Mouse (Mus musculus): ENCODE measurements around the gene Zfp672. TPM values are rescaled to one million over a fixed set of nuclear protein-coding genes. Genes with fewer than 3 reads are reported as not detected.
A peak's percentile ranks its signal among the peaks of the same experiment; 100 is the strongest.
"Not testable (repeated sequence)": the region's sequence is repeated elsewhere in the genome, so short reads cannot be mapped to it uniquely, and the experiment has no call there.

The Zfp672 gene
- polyA plus RNA-seq, 1 experiment from 2014 or later, result 28.9 TPM

DNA sequence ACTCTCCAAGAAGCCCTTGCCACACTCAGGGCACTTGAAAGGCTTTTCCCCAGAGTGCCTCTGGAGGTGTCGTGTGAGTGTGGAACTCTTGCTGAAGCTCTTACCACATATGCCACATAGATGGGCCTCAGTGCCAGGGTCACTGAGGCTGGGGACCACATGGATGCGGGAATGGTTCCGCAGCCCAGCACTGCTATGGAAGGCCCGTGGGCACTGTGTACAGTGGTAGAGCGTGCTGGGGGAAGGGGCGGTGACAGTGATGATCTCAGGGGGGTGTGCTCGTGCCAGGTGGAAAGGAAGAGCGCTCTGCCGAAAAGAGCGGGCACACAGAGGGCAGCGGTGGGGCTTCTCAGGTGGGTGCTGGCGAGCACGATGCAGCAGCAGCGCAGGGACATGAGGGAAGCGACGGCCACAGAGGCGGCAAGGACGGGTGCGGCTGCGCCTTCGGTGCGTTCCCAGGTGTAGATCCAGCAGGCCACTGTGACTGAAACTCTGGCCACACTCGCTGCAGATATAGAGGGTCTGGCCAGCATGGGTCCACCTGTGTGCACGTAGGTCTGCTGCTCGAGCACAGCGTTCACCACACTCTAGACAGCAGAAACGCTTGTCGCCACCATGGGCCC lies 13.3 kb downstream of the Zfp672 start:
- WGBS, result 70% methylated on average over 28 of the region's 28 CpGs
- no peak overlapping the region for H3K4me2 ChIP-seq (replicated peaks; ENCODE audit: low read depth, low read length)
- no peaks in the 10 kb centered on the region for H3K27me3 ChIP-seq (ENCODE audit: control insufficient read depth, insufficient read depth, low read length)
- no peak overlapping the region for H3K27ac ChIP-seq (ENCODE audit: low read depth, low read length)
- H3K9ac ChIP-seq (ENCODE audit: low read depth, low read length), result no peak overlapping the region
- no peak for DNase-seq (ENCODE audit: low spot score)
- no peaks in the 10 kb centered on the region for H3K4me1 ChIP-seq (replicated peaks; ENCODE audit: control insufficient read depth, insufficient read depth, low read length)
- no peak overlapping the region for H3K4me3 ChIP-seq (ENCODE audit: low read depth, low read length)
- no peak for ATAC-seq (ENCODE audit: low FRiP score)
- no peaks in the 10 kb centered on the region for H3K9me3 ChIP-seq (ENCODE audit: control insufficient read depth, low read length)
- H3K36me3 ChIP-seq (ENCODE audit: control insufficient read depth, insufficient read depth, low read length), result peaks cover 2% of the 10 kb centered on the region

DNA sequence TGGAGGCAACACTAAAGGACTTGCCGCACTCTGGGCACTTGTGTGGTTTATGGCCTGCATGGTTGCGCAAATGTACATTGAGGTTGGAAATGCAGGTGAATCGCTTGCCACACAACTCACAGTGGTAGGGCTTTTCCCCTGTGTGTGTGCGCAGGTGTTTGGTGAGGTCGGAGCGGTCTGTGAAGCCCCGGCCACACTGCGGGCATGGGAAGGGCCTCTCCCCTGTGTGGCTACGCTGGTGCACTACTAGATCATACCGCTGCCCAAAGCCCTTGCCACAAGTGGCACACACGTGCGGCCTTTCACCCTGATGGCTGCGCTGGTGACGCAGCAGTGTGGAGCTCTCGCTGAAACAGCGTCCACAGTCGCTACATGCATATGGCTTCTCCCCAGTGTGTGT lies 13.8 kb downstream of the Zfp672 start:
- Histone ChIP-seq H3K27me3 (ENCODE audit: control insufficient read depth, insufficient read depth, low read length) (no peaks in the 10 kb centered on the region), H3K4me1 (replicated peaks; ENCODE audit: control insufficient read depth, insufficient read depth, low read length) (no peaks in the 10 kb centered on the region), H3K9me3 (ENCODE audit: control insufficient read depth, low read length) (no peaks in the 10 kb centered on the region), H3K4me2 (replicated peaks; ENCODE audit: low read depth, low read length) (no peak overlapping the region), H3K9ac (ENCODE audit: low read depth, low read length) (no peak overlapping the region), H3K36me3 (ENCODE audit: control insufficient read depth, insufficient read depth, low read length) (peaks cover 2% of the 10 kb centered on the region), H3K27ac (ENCODE audit: low read depth, low read length) (no peak overlapping the region), H3K4me3 (ENCODE audit: low read depth, low read length) (no peak overlapping the region)
- WGBS, result 83% methylated on average over 17 of the region's 17 CpGs
- no peak for DNase-seq (ENCODE audit: low spot score)
- no peak for ATAC-seq (ENCODE audit: low FRiP score)

DNA sequence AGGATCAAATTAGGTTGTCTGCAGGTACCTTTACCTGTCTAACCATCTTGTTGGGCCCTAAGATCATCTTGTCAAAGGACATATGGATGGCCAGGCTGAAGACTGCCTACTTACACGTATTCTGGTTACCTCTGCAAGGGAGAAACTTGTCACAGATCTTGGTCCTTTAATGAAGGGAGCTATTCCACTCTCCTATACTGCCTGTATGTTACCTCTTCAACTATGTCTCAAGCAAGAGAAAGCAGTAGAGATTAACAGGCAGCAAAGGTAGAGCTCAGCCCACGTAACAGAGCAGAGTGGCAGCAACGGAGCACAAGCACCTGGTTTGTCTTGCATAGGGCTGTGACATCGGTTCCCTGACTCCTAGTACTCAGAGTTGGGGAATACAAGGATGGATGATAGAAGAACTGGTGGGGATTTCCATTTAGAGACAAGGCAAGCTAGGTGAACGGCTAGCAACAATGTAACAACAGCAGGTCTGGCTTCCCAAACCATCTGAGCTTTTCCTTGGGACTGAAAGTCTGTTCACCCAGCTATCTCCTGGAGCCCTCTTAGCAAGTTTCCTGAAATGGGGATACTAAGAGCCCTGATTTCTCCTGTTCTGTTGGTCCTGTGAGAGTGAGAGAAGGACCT lies 14.5 kb downstream of the Zfp672 start:
- H3K9ac ChIP-seq (ENCODE audit: low read depth, low read length), result no peak overlapping the region
- 86% methylated on average over 5 of the region's 5 CpGs for WGBS
- H3K4me2 ChIP-seq (replicated peaks; ENCODE audit: low read depth, low read length), result no peak overlapping the region
- no peak for DNase-seq (ENCODE audit: low spot score)
- no peaks in the 10 kb centered on the region for H3K4me1 ChIP-seq (replicated peaks; ENCODE audit: control insufficient read depth, insufficient read depth, low read length)
- H3K4me3 ChIP-seq (ENCODE audit: low read depth, low read length), result no peak overlapping the region
- no peaks in the 10 kb centered on the region for H3K9me3 ChIP-seq (ENCODE audit: control insufficient read depth, low read length)
- ATAC-seq (ENCODE audit: low FRiP score), result no peak
- no peaks in the 10 kb centered on the region for H3K27me3 ChIP-seq (ENCODE audit: control insufficient read depth, insufficient read depth, low read length)
- no peak overlapping the region for H3K27ac ChIP-seq (ENCODE audit: low read depth, low read length)
- H3K36me3 ChIP-seq (ENCODE audit: control insufficient read depth, insufficient read depth, low read length), result peaks cover 2% of the 10 kb centered on the region

DNA sequence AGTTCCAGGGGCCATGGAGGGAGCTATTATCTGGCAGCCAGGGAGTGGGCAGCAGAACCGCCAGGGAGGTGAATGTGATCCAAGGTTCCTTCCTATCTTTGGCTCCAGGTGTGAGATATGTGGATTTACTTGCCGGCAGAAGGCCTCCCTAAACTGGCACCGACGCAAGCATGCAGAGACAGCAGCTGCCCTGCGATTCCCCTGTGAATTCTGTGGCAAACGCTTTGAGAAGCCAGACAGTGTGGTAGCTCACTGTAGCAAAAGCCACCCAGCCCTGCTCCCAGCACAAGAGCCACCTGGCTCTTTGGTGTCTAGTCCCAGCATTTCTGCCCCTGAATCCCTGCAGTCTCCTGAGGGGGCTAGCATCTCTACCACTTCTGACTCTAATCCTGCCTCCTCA lies 16.1 kb downstream of the Zfp672 start:
- H3K4me2 ChIP-seq (replicated peaks; ENCODE audit: low read depth, low read length), result no peak overlapping the region
- H3K4me3 ChIP-seq (ENCODE audit: low read depth, low read length), result no peak overlapping the region
- no peaks in the 10 kb centered on the region for H3K4me1 ChIP-seq (replicated peaks; ENCODE audit: control insufficient read depth, insufficient read depth, low read length)
- H3K9ac ChIP-seq (ENCODE audit: low read depth, low read length), result no peak overlapping the region
- H3K27ac ChIP-seq (ENCODE audit: low read depth, low read length), result no peak overlapping the region
- H3K9me3 ChIP-seq (ENCODE audit: control insufficient read depth, low read length), result no peaks in the 10 kb centered on the region
- H3K27me3 ChIP-seq (ENCODE audit: control insufficient read depth, insufficient read depth, low read length), result no peaks in the 10 kb centered on the region
- ATAC-seq (ENCODE audit: low FRiP score) (no peak), DNase-seq (ENCODE audit: low spot score) (no peak)
- WGBS, result 90% methylated on average over 6 of the region's 6 CpGs
- peaks cover 2% of the 10 kb centered on the region for H3K36me3 ChIP-seq (ENCODE audit: control insufficient read depth, insufficient read depth, low read length)

DNA sequence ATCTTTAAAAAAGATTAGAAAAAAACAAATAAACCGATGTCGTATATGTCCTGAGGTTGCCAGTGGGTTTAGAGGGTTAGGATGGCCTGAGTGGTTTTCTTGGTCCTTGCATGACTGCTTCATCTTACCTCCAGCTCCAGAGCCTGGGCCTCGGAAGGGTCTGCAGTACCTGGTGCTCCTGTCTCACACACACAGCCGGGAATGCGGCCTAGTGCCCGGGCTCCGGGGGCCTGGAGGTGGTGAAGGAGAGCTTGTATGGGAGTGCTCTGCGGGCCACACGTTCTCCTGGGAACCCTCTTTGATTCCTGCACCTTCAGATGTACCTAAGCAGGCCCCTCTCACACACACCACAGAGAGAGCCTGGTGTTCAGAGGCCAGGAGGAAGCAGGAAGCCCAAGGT lies 21.5 kb downstream of the Zfp672 start:
- DNase-seq (ENCODE audit: low spot score) (no peak), ATAC-seq (ENCODE audit: low FRiP score) (no peak)
- Histone ChIP-seq H3K4me2 (replicated peaks; ENCODE audit: low read depth, low read length) (no peak overlapping the region), H3K9ac (ENCODE audit: low read depth, low read length) (no peak overlapping the region), H3K4me1 (replicated peaks; ENCODE audit: control insufficient read depth, insufficient read depth, low read length) (no peaks in the 10 kb centered on the region), H3K36me3 (ENCODE audit: control insufficient read depth, insufficient read depth, low read length) (no peaks in the 10 kb centered on the region; the same call in 1 of the 2 replicates), H3K4me3 (ENCODE audit: low read depth, low read length) (no peak overlapping the region), H3K27me3 (ENCODE audit: control insufficient read depth, insufficient read depth, low read length) (no peaks in the 10 kb centered on the region), H3K27ac (ENCODE audit: low read depth, low read length) (no peak overlapping the region), H3K9me3 (ENCODE audit: control insufficient read depth, low read length) (no peaks in the 10 kb centered on the region)
- WGBS, result 96% methylated on average over 9 of the region's 9 CpGs

DNA sequence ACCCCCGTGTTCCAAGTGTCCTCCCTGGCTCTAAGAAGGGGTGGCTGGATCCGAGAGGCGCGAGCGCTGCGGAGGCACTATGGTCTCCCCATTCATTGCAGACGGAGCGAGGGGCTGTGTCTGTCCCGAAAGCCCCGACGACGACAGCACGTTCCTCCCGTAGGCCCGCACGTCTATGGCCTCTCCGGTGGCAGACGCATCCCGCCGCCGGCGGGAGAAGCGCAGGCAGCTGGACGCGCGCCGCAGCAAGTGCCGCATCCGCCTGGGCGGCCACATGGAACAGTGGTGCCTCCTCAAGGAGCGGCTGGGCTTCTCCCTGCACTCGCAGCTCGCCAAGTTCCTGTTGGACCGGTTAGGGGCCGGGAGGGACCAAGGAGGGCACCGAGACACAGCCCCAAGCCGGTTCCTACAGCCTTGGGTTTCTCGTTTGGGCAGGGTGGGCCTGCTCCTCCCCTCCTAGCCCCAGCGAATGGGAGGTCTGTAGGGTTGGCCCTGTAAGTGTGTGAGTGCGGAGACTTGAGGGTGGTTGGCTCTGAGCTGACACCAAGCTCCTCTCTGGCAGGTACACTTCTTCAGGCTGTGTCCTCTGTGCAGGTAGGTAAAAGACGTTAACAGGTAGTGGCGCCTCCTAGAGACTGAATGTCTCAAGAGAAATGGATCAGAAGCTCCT lies 22.6 kb downstream of the Zfp672 start:
- H3K27ac ChIP-seq (ENCODE audit: low read depth, low read length), result peak overlapping the region; percentile 56
- ATAC-seq (ENCODE audit: low FRiP score) (peak; percentile 63), DNase-seq (ENCODE audit: low spot score) (peak; percentile 72)

DNA sequence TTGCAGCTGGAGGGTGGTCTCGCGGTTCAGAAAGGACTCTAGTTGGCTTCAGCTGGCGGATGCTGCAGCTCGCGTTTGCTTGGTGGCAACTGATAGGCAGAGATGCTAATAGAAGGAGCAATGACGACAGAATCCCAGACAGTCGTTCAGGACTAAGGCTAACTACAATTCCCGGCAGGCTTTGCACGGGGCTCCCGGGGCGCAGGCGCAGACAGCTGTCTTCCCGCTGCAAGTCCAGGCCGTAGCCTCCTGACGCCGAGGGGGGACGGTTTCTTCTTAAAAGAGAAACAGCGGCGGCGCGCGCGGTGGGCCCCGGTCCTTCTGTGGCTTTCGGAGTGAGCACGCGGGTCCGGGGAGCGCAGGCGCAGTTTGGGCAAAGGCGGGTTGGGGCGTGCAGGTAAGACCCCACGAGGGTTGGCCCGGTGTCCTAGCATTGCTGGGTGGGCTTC lies 23.3 kb downstream of the Zfp672 start, which contains the start of gene Zfp692:
Gene Zfp692 (plus strand): TSS at position 210 of the 449 bp plus-strand sequence.
- Histone ChIP-seq H3K27ac (ENCODE audit: low read depth, low read length) (peak within 1 kb of the TSS; percentile 56), H3K9me3 (ENCODE audit: control insufficient read depth, low read length) (no peaks in the 10 kb centered on the region), H3K36me3 (ENCODE audit: control insufficient read depth, insufficient read depth, low read length) (no peaks in the 10 kb centered on the region), H3K27me3 (ENCODE audit: control insufficient read depth, insufficient read depth, low read length) (no peaks in the 10 kb centered on the region), H3K4me2 (replicated peaks; ENCODE audit: low read depth, low read length) (peak within 1 kb of the TSS; percentile 69), H3K4me1 (replicated peaks; ENCODE audit: control insufficient read depth, insufficient read depth, low read length) (no peaks in the 10 kb centered on the region), H3K9ac (ENCODE audit: low read depth, low read length) (peak within 1 kb of the TSS; percentile 53), H3K4me3 (ENCODE audit: low read depth, low read length) (peak within 1 kb of the TSS; percentile 45)
- ATAC-seq (ENCODE audit: low FRiP score) (peak; percentile 79), DNase-seq (ENCODE audit: low spot score) (peak; percentile 97)
- under 1% methylated on average over 34 of the region's 34 CpGs for WGBS

More for the DNA sequence above, 22.6 kb downstream of the Zfp672 start:
- H3K4me1 ChIP-seq (replicated peaks; ENCODE audit: control insufficient read depth, insufficient read depth, low read length), result no peaks in the 10 kb centered on the region
- no peaks in the 10 kb centered on the region for H3K9me3 ChIP-seq (ENCODE audit: control insufficient read depth, low read length)
- no peaks in the 10 kb centered on the region for H3K27me3 ChIP-seq (ENCODE audit: control insufficient read depth, insufficient read depth, low read length)
- no peaks in the 10 kb centered on the region for H3K36me3 ChIP-seq (ENCODE audit: control insufficient read depth, insufficient read depth, low read length)
- H3K9ac ChIP-seq (ENCODE audit: low read depth, low read length), result peak overlapping the region; percentile 53
- peak overlapping the region; percentile 45 for H3K4me3 ChIP-seq (ENCODE audit: low read depth, low read length)
- 1% methylated on average over 42 of the region's 42 CpGs for WGBS
- peak overlapping the region; percentile 69 for H3K4me2 ChIP-seq (replicated peaks; ENCODE audit: low read depth, low read length)

DNA sequence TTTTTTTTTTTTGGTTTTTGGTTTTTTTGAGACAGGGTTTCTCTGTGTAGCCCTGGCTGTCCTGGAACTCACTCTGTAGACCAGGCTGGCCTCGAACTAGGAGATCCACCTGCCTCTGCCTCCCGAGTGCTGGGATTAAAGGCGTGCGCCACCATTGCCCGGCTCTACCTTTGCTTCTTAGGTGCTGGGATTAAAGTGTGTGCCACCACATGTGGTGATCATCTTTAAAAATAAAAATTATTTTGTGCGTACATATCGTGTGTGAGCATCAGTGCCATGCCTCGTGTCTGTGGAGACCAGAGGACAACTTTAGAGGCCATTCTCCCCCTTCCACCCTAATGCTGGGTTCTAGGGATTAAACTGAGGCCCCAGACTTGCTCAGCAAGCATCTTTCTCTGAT lies 24.8 kb downstream of the Zfp672 start:
- H3K27me3 ChIP-seq (ENCODE audit: control insufficient read depth, insufficient read depth, low read length); ATAC-seq (ENCODE audit: low FRiP score); H3K4me3 ChIP-seq (ENCODE audit: low read depth, low read length); H3K9me3 ChIP-seq (ENCODE audit: control insufficient read depth, low read length); H3K4me2 ChIP-seq (replicated peaks; ENCODE audit: low read depth, low read length); H3K4me1 ChIP-seq (replicated peaks; ENCODE audit: control insufficient read depth, insufficient read depth, low read length); H3K36me3 ChIP-seq (ENCODE audit: control insufficient read depth, insufficient read depth, low read length); H3K9ac ChIP-seq (ENCODE audit: low read depth, low read length); DNase-seq (ENCODE audit: low spot score); H3K27ac ChIP-seq (ENCODE audit: low read depth, low read length): not testable (repeated sequence)
- WGBS, result 91% methylated on average over 8 of the region's 8 CpGs
